Mouse (Mus musculus) lung, embryonic 14.5 days (tissue): ENCODE results near the gene Chn2. TPM values are rescaled to one million over a fixed set of nuclear protein-coding genes. Genes with fewer than 3 reads are reported as not detected.

Experiments used
- ATAC-seq: fragments of 200-750 bp; cut with Nextera tagmentation; 2 replicates; pipeline ENCODE4 v1.8.0; 2017; ENCODE audit warnings: mild to moderate bottlenecking, moderate TSS enrichment, moderate library complexity; ENCODE audit not compliant: insufficient read depth
- DNase-seq: peaks from one replicate; pipeline ENCODE4 v3.0.0-alpha.2; 2015
- H3K27ac ChIP-seq: fragments of 300-500 bp; sonication (generic); 2 replicates; pipeline ENCODE4 v1.5.1; 2014; ENCODE audit warnings: low read depth, mild to moderate bottlenecking, moderate library complexity
- H3K27me3 ChIP-seq: fragments of 300-500 bp; sonication (generic); 2 replicates; pipeline ENCODE4 v1.6.1; 2014; ENCODE audit warnings: low read length, control low read depth; ENCODE audit not compliant: insufficient read depth
- H3K36me3 ChIP-seq: fragments of 300-500 bp; sonication (generic); 2 replicates; pipeline ENCODE4 v1.6.1; 2014; ENCODE audit warnings: control low read depth; ENCODE audit not compliant: insufficient read depth
- H3K4me1 ChIP-seq: fragments of 300-500 bp; sonication (generic); 2 replicates; pipeline ENCODE4 v1.6.1; 2014; ENCODE audit warnings: antibody characterized with exemption, control low read depth; ENCODE audit not compliant: insufficient read depth
- H3K4me2 ChIP-seq: fragments of 300-500 bp; sonication (generic); 2 replicates; pipeline ENCODE4 v1.6.1; 2014; ENCODE audit warnings: mild to moderate bottlenecking
- H3K4me3 ChIP-seq: fragments of 300-500 bp; sonication (generic); 2 replicates; pipeline ENCODE4 v1.5.1; 2014; ENCODE audit warnings: low read depth, low read length
- H3K9ac ChIP-seq: fragments of 300-500 bp; sonication (generic); 2 replicates; pipeline ENCODE4 v1.6.1; 2014
- H3K9me3 ChIP-seq: fragments of 300-500 bp; sonication (generic); 2 replicates; pipeline ENCODE4 v1.6.1; 2016; ENCODE audit warnings: low read depth, low read length, control low read depth
- CTCF ChIP-seq: IDR thresholded peaks from 2 replicates; pipeline ENCODE4 v1.5.1; 2016; ENCODE audit warnings: antibody characterized with exemption, low read depth
- WGBS: fragments of 180-500 bp; shearing (Covaris S2); extraction: QIAGEN DNeasy Blood & Tissue Kit; methylation state at CpG from one replicate; pipeline ENCODE4 v1.1.7; 2014; 5-methylcytosine and 5-hydroxymethylcytosine counted together
- polyA plus RNA-seq: library from polyadenylated mRNA; unstranded; fragments of >200 nt; fragmentation: Nextera tagmentation; extraction: Ambion mirVana; gene quantifications from 2 replicates; pipeline ENCODE4 v1.2.1, GENCODE M21; 2014

Gene Chn2
- polyA plus RNA-seq, 1 experiment from 2014 or later = 18.1 TPM

DNA sequence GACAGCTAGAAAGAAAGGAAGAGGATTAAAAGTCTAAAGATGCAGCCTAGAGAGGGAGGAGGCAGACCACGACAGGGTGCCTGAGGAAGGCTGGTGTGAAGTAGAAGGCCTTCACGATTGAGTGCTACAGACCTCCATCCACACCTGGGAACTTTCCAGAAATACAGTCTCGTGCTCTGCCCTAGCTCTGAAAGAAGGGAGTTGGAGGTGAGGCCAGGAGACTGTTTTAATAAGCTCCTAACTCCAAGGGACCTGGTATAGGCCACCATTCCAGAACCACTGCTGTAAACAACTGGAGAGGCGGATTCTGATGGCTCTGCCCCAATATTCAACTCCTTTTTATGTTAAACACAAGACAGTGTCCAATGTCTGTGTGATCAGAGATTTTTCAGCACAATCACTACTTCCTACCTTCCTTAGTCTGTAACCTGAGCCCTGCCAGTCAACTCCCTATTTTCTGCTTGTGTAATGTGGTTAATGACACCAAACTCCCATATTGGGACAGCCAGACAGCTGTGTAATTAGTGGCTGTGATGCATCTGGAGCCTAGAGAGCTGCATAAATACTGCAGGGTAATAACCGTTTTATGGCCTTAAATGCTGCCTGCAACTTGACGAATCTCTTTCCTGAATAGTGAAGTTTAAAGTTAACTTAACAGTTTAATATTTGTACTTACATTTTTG, 109.6 kb downstream of the Chn2 start:
- TF ChIP-seq CTCF = no peak
- 54% methylated on average over 6 of the region's 6 CpGs for WGBS
- H3K4me1 ChIP-seq = peaks cover 7% of the 10 kb centered on the region; the same call in 1 of the 2 replicates
- ATAC-seq (no peak), DNase-seq (no peak)
- no peaks in the 10 kb centered on the region for H3K27me3 ChIP-seq
- no peak overlapping the region for H3K4me3 ChIP-seq
- no peaks in the 10 kb centered on the region for H3K9me3 ChIP-seq
- no peak overlapping the region for H3K27ac ChIP-seq
- H3K9ac ChIP-seq = no peak overlapping the region
- H3K36me3 ChIP-seq = no peaks in the 10 kb centered on the region
- H3K4me2 ChIP-seq = no peak overlapping the region

DNA sequence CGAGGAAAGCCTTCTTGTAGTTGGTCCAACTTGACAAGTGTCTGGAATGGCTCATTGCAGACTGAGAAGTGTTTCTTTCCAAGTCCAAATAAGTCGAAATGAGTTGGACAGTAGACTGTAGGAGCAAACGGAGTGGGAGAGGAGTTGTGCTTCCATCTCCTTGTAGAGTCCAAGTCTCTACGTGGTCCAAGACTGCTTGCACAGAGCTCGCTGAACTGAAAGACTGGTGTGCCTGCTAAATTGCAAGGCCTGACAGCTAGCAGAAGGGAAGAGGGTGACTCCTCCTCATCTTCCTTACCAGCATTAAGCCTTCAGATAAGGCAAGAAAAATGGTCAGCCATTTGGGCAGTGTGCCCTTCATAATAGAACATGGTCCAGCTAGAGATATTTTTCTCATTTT, 111.5 kb downstream of the Chn2 start:
- ATAC-seq (no peak), DNase-seq (no peak)
- WGBS = 69% methylated on average over 5 of the region's 5 CpGs

DNA sequence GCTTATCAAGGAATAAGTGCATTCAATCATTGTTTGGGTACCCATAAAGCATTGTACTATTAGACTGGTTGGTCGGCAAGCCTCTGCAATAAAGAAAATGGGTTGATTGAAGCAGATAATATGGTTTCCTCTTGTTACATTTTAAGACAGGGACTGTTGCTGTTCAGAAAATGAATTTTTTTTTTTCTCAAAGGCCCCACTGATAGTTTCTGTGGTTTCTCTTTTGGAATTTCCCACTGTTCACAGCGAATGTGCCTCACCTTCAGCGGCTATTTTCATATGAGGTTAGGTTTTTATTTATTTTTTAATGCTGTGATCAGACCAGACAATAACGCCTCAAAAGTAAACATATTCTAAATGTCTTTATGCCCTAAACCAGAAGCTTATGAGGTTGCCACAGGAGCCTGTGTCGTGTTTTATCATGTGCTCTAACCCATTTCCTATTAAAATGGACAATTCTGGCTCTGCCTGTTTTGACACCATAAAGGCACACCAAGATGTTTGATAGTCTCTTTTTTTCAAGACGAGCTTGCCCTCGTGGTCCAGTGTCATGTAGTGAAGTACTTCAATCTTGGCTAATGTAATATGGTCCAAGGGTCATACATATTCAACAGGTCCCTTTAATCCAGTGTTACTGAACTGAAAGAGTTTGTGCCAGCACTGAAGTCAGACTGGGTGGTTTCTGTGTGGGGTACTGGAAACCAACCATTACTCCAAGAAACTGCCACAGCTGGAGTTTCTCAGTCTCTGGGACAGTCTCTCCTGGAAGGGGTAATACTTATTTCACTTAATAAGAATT, 112.3 kb downstream of the Chn2 start:
- Histone ChIP-seq H3K9me3 (no peaks in the 10 kb centered on the region), H3K4me3 (no peak overlapping the region), H3K27me3 (no peaks in the 10 kb centered on the region), H3K4me1 (no peaks in the 10 kb centered on the region; the same call in 1 of the 2 replicates), H3K4me2 (no peak overlapping the region), H3K9ac (no peak overlapping the region), H3K27ac (no peak overlapping the region), H3K36me3 (no peaks in the 10 kb centered on the region)
- DNase-seq (no peak), ATAC-seq (no peak)
- WGBS = 68% methylated on average over 7 of the region's 7 CpGs
- no peak for TF ChIP-seq CTCF

More for the DNA sequence above, 111.5 kb downstream of the Chn2 start:
- Histone ChIP-seq H3K4me3 (no peak overlapping the region), H3K36me3 (no peaks in the 10 kb centered on the region), H3K4me2 (no peak overlapping the region), H3K9ac (no peak overlapping the region), H3K27ac (no peak overlapping the region), H3K27me3 (no peaks in the 10 kb centered on the region), H3K9me3 (no peaks in the 10 kb centered on the region), H3K4me1 (peaks cover 7% of the 10 kb centered on the region; the same call in 1 of the 2 replicates)
- TF ChIP-seq CTCF = no peak

DNA sequence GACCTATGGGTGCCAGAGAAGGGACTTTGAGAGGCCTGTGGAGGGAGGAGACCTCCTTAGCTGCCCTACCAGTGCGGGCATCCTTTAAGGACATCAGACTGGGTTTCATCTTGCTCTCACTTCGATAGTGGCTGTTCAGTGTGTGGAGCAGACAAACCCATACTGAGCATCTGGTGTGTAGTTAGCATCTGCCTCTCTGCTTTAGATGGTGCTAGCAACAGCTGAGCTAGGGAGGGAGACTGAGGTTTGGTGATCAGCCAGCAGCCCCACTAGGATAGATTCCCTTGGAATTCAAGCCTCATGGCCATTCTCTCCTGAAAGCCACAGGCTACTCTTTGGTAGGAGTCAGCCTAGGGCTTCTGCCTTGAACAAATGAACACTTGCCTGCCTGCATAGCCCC, 117.7 kb downstream of the Chn2 start:
- peaks cover 3% of the 10 kb centered on the region; the same call in 1 of the 2 replicates for H3K4me1 ChIP-seq
- H3K9me3 ChIP-seq = no peaks in the 10 kb centered on the region
- H3K27me3 ChIP-seq = no peaks in the 10 kb centered on the region
- ATAC-seq = no peak
- WGBS = 88% methylated on average over 2 of the region's 2 CpGs
- H3K36me3 ChIP-seq = no peaks in the 10 kb centered on the region
- TF ChIP-seq CTCF = no peak
- no peak overlapping the region for H3K9ac ChIP-seq
- no peak overlapping the region for H3K4me3 ChIP-seq
- H3K4me2 ChIP-seq = no peak overlapping the region
- no peak for DNase-seq
- H3K27ac ChIP-seq = no peak overlapping the region

DNA sequence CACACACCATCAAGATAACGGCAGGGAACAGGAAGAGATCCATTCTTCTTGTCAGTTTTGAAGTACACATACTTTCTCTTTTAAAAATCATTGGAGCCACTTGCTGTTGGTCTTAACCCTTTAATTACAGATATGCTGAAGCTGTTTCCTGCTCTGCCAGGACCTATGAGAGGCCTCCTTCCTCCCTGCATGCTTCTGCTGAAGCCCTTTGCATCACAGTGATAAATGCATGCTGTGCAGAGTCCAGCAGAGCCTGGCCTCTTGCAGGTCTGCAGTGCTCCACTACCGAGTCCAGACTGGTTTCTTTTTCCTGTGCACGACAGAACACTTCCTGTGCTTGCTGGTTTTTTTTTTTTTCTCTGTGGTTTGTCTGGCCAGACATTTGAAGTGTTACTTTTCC, 119.0 kb downstream of the Chn2 start:
- no peak overlapping the region for H3K9ac ChIP-seq
- H3K27ac ChIP-seq = no peak overlapping the region
- no peak for TF ChIP-seq CTCF
- peak; percentile 58 for DNase-seq
- no peaks in the 10 kb centered on the region for H3K9me3 ChIP-seq
- H3K4me1 ChIP-seq = peaks cover 15% of the 10 kb centered on the region
- ATAC-seq = peak; percentile 73; the same call in 1 of the 2 replicates
- H3K27me3 ChIP-seq = no peaks in the 10 kb centered on the region
- H3K4me3 ChIP-seq = no peak overlapping the region
- no peak overlapping the region for H3K4me2 ChIP-seq
- 10% methylated on average over 3 of the region's 3 CpGs for WGBS
- H3K36me3 ChIP-seq = no peaks in the 10 kb centered on the region

DNA sequence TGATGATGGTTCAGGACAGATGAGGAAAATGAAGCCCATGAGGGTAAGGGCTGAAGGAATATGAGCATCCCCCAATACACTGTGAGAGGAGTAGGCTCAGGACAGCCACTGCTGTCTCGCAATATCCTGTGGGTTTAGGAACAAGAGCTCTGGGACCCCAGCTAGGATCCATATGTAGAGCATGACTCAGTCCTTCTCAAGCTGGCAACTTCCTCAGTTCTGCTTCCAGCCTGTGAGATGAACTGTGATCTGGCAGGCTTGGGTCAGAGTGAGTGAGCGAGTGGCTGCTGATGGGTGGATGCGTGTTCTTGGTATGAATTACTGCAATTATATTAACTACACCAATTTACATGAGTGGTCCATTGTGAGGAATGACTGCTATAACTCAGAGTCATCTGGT, 121.3 kb downstream of the Chn2 start:
- ATAC-seq (no peak), DNase-seq (peak; percentile 25)
- Histone ChIP-seq H3K27ac (no peak overlapping the region), H3K4me2 (no peak overlapping the region), H3K36me3 (no peaks in the 10 kb centered on the region), H3K9me3 (no peaks in the 10 kb centered on the region), H3K4me3 (no peak overlapping the region), H3K4me1 (peaks cover 15% of the 10 kb centered on the region), H3K27me3 (no peaks in the 10 kb centered on the region), H3K9ac (no peak overlapping the region)
- TF ChIP-seq CTCF = no peak
- 75% methylated on average over 3 of the region's 3 CpGs for WGBS

DNA sequence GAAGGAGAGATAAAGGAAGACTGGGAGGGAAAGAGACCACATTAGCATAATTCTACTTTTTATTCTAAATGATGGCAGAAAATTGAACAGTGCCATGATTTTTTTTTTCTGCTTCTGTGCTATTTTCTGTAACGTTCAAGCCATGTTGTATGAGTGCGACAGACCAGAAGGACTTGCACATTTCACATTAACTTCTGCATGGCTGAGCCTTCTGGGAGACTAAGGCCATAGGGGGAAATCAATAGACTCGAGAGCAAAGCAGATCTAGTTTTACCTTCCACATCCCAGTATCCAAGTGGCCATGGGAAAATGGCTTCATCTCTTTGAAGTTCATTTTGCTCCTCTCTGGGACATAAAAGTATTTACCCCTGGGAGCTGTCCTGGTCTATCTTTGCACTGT, 121.9 kb downstream of the Chn2 start:
- H3K27me3 ChIP-seq = no peaks in the 10 kb centered on the region
- no peak overlapping the region for H3K4me3 ChIP-seq
- no peaks in the 10 kb centered on the region for H3K9me3 ChIP-seq
- H3K9ac ChIP-seq = no peak overlapping the region
- no peak for ATAC-seq
- no peak for DNase-seq
- H3K4me1 ChIP-seq = peaks cover 15% of the 10 kb centered on the region
- no peak overlapping the region for H3K27ac ChIP-seq
- H3K36me3 ChIP-seq = no peaks in the 10 kb centered on the region
- WGBS = 82% methylated on average over 3 of the region's 3 CpGs
- TF ChIP-seq CTCF = no peak
- no peak overlapping the region for H3K4me2 ChIP-seq
